Mouse (Mus musculus) C2C12 (cell line): ENCODE data around the gene Megf8.

Experiments
- CTCF ChIP-seq: IDR thresholded peaks from one replicate; pipeline ENCODE4 v1.5.1; 2011; ENCODE audit not compliant: control insufficient read depth, insufficient read depth, insufficient read length
- USF1 ChIP-seq: IDR thresholded peaks from one replicate; pipeline ENCODE4 v1.6.1; 2011; ENCODE audit warnings: low read depth, mild to moderate bottlenecking, control low read depth, moderate library complexity

- TF ChIP-seq CTCF (no peak), USF1 (no peak)
Observed at GRCm38 (mm10) chr7:25277998-25278340, 39.0 kb upstream of the Megf8 start.
